Mouse (Mus musculus): ENCODE data around the gene Gm28729. TPM values are rescaled to one million over a fixed set of nuclear protein-coding genes. Genes with fewer than 3 reads are reported as not detected.

Gene Gm28729
- polyA plus RNA-seq, 1 experiment from 2014 or later: 0.31 TPM

- WGBS: 29% methylated on average over 12 of the region's 12 CpGs
- no peaks in the 10 kb centered on the region for H3K4me1 ChIP-seq
- no peak for ATAC-seq (replicated peaks)
Observed at GRCm38 (mm10) chr9:96450900-96451720, 74.0 kb downstream of the Gm28729 start.

GRCm38 (mm10) chr9:96449514-96449913 lies 75.5 kb downstream of the Gm28729 start:
- no peak for ATAC-seq (replicated peaks)
- 88% methylated on average over 9 of the region's 9 CpGs for WGBS
- H3K36me3 ChIP-seq: no peaks in the 10 kb centered on the region
- no peaks in the 10 kb centered on the region for H3K9me3 ChIP-seq
- no peak overlapping the region for H3K4me3 ChIP-seq
- H3K4me2 ChIP-seq (replicated peaks): no peak overlapping the region
- H3K27me3 ChIP-seq: no peaks in the 10 kb centered on the region
- H3K9ac ChIP-seq (replicated peaks): no peak overlapping the region
- H3K4me1 ChIP-seq: no peaks in the 10 kb centered on the region
- H3K27ac ChIP-seq (replicated peaks): no peak overlapping the region

More at GRCm38 (mm10) chr9:96450900-96451720, 74.0 kb downstream of the Gm28729 start:
- Histone ChIP-seq H3K9ac (replicated peaks) (no peak overlapping the region), H3K4me3 (no peak overlapping the region), H3K27me3 (no peaks in the 10 kb centered on the region), H3K36me3 (no peaks in the 10 kb centered on the region), H3K9me3 (no peaks in the 10 kb centered on the region), H3K4me2 (replicated peaks) (no peak overlapping the region), H3K27ac (replicated peaks) (no peak overlapping the region)

- 79% methylated on average over 4 of the region's 4 CpGs for WGBS
Observed at GRCm38 (mm10) chr9:96445351-96445750, 79.7 kb downstream of the Gm28729 start.

GRCm38 (mm10) chr9:96442081-96442480 lies 83.0 kb downstream of the Gm28729 start:
- no peak overlapping the region for H3K4me3 ChIP-seq
- peaks cover 18% of the 10 kb centered on the region for H3K4me1 ChIP-seq
- no peak overlapping the region for H3K27ac ChIP-seq (replicated peaks)
- no peaks in the 10 kb centered on the region for H3K36me3 ChIP-seq
- 19% methylated on average over 10 of the region's 10 CpGs for WGBS
- no peak for ATAC-seq (replicated peaks)
- H3K4me2 ChIP-seq (replicated peaks): no peak overlapping the region
- H3K9ac ChIP-seq (replicated peaks): no peak overlapping the region
- H3K9me3 ChIP-seq: no peaks in the 10 kb centered on the region
- H3K27me3 ChIP-seq: peaks cover 9% of the 10 kb centered on the region; the same call in 1 of the 2 replicates

More at GRCm38 (mm10) chr9:96445351-96445750, 79.7 kb downstream of the Gm28729 start:
- Histone ChIP-seq H3K4me2 (replicated peaks) (no peak overlapping the region), H3K4me1 (no peaks in the 10 kb centered on the region), H3K9me3 (no peaks in the 10 kb centered on the region), H3K36me3 (no peaks in the 10 kb centered on the region), H3K4me3 (no peak overlapping the region), H3K9ac (replicated peaks) (no peak overlapping the region), H3K27ac (replicated peaks) (no peak overlapping the region), H3K27me3 (no peaks in the 10 kb centered on the region)
- no peak for ATAC-seq (replicated peaks)

GRCm38 (mm10) chr9:96438334-96438871 lies 86.7 kb downstream of the Gm28729 start:
- Histone ChIP-seq H3K4me3 (peak overlapping the region; percentile 45), H3K27me3 (peaks cover 21% of the 10 kb centered on the region; the same call in 1 of the 2 replicates), H3K9me3 (no peaks in the 10 kb centered on the region), H3K4me2 (replicated peaks) (peak overlapping the region; percentile 78), H3K36me3 (no peaks in the 10 kb centered on the region), H3K9ac (replicated peaks) (peak overlapping the region; percentile 57), H3K4me1 (peaks cover 23% of the 10 kb centered on the region), H3K27ac (replicated peaks) (peak overlapping the region; percentile 82)
- peak; percentile 49 for ATAC-seq (replicated peaks)
- WGBS: 5% methylated on average over 8 of the region's 8 CpGs

- H3K4me1 ChIP-seq: peaks cover 23% of the 10 kb centered on the region
- H3K9me3 ChIP-seq: no peaks in the 10 kb centered on the region
- H3K9ac ChIP-seq (replicated peaks): peak overlapping the region; percentile 57
- peak overlapping the region; percentile 82 for H3K27ac ChIP-seq (replicated peaks)
- peak; percentile 75 for ATAC-seq (replicated peaks)
- no peaks in the 10 kb centered on the region for H3K36me3 ChIP-seq
- WGBS: under 1% methylated on average over 25 of the region's 25 CpGs
- H3K4me2 ChIP-seq (replicated peaks): peak overlapping the region; percentile 78
- H3K4me3 ChIP-seq: peak overlapping the region; percentile 45
- H3K27me3 ChIP-seq: peaks cover 21% of the 10 kb centered on the region; the same call in 1 of the 2 replicates
Observed at GRCm38 (mm10) chr9:96437805-96438333, 87.2 kb downstream of the Gm28729 start.

GRCm38 (mm10) chr9:96436901-96437804 lies 87.9 kb downstream of the Gm28729 start:
- Histone ChIP-seq H3K4me1 (peaks cover 23% of the 10 kb centered on the region), H3K9ac (replicated peaks) (peak overlapping the region; percentile 57), H3K4me2 (replicated peaks) (peak overlapping the region; percentile 78), H3K4me3 (peak overlapping the region; percentile 45), H3K27me3 (peaks cover 21% of the 10 kb centered on the region; the same call in 1 of the 2 replicates), H3K36me3 (no peaks in the 10 kb centered on the region), H3K9me3 (no peaks in the 10 kb centered on the region), H3K27ac (replicated peaks) (peak overlapping the region; percentile 82)
- ATAC-seq (replicated peaks): peak; percentile 29
- WGBS: 8% methylated on average over 28 of the region's 28 CpGs

Other genes with a start within 250 kb of the Gm28729 start
- gene Atp1b3, start 160.8 kb downstream of the Gm28729 start, polyA plus RNA-seq (2015; fragmentation: Nextera tagmentation; extraction: Ambion mirVana): 137 and 150 TPM in 2 replicates
- 179 and 187 TPM in 2 replicates for gene Rnf7, start 46.6 kb downstream of the Gm28729 start, polyA plus RNA-seq (2015; fragmentation: Nextera tagmentation; extraction: Ambion mirVana)
- gene Rasa2, start 106.4 kb upstream of the Gm28729 start, polyA plus RNA-seq (2015; fragmentation: Nextera tagmentation; extraction: Ambion mirVana): 17.2 and 18.8 TPM in 2 replicates
- gene Zbtb38, start 227.6 kb upstream of the Gm28729 start, polyA plus RNA-seq (2015; fragmentation: Nextera tagmentation; extraction: Ambion mirVana): 48.2 and 51.0 TPM in 2 replicates